Mouse (Mus musculus) MEL (cell line): ENCODE measurements around the gene Dock1.

Source experiments
- CTCF ChIP-seq, 3 experiments: IDR thresholded peaks in 2 of 3; conservative IDR thresholded peaks in 1 of 3; 2 replicates each; pipeline ENCODE4 v1.5.1; 2011 to 2012; ENCODE audit warnings: low read length in 3 of 3, low read depth in 2 of 3, mild to moderate bottlenecking in 2 of 3, improper control_type of control experiment in 1 of 3, inconsistent platforms in 1 of 3, mixed read lengths in 1 of 3, moderate library complexity in 1 of 3; ENCODE audit not compliant: control insufficient read depth in 1 of 3, insufficient read depth in 1 of 3, poor library complexity in 1 of 3, severe bottlenecking in 1 of 3
- EP300 ChIP-seq, 2 experiments: IDR thresholded peaks; 2 replicates each; pipeline ENCODE4 v1.6.1; 2011; ENCODE audit warnings: improper control_type of control experiment in 2 of 2, low read length in 2 of 2, low read depth in 1 of 2, mild to moderate bottlenecking in 1 of 2
- GATA1 ChIP-seq: IDR thresholded peaks from 2 replicates; pipeline ENCODE4 v1.6.1; 2011; ENCODE audit warnings: low read depth, low read length, improper control_type of control experiment
- MEF2A ChIP-seq: IDR thresholded peaks from 2 replicates; pipeline ENCODE4 v1.6.1; 2014; ENCODE audit warnings: low read depth, mild to moderate bottlenecking, inconsistent platforms, low read length, improper control_type of control experiment; ENCODE audit not compliant: poor library complexity, insufficient replicate concordance, severe bottlenecking; ENCODE audit errors: extremely low read depth
- NELFE ChIP-seq: IDR thresholded peaks from 2 replicates; pipeline ENCODE4 v1.6.1; 2011; ENCODE audit warnings: low read depth, low read length, improper control_type of control experiment
- POLR2A ChIP-seq, 2 experiments: IDR thresholded peaks; 2 replicates each; pipeline ENCODE4 v1.6.1; 2011 to 2012; ENCODE audit warnings: low read length in 2 of 2, mild to moderate bottlenecking in 2 of 2, control low read depth in 1 of 2, improper control_type of control experiment in 1 of 2, low read depth in 1 of 2, moderate library complexity in 1 of 2; ENCODE audit not compliant: control insufficient read depth in 1 of 2, insufficient read depth in 1 of 2, poor library complexity in 1 of 2
- TAL1 ChIP-seq: IDR thresholded peaks from 2 replicates; pipeline ENCODE4 v1.6.1; 2012; ENCODE audit warnings: mild to moderate bottlenecking, inconsistent platforms, low read length, moderate library complexity, mixed read lengths
- ZC3H11A ChIP-seq: IDR thresholded peaks from 2 replicates; pipeline ENCODE4 v1.6.1; 2012; ENCODE audit warnings: low read depth, mild to moderate bottlenecking, inconsistent platforms, low read length, improper control_type of control experiment

GRCm38 (mm10) chr7:134794889-134795288, 124.4 kb downstream of the Dock1 start:
- TF ChIP-seq CTCF (IDR thresholded peaks at IDR 0.05 in 2 of 3, conservative IDR thresholded peaks at IDR 0.05 in 1 of 3; ENCODE audit: control insufficient read depth in 1 of 3, insufficient read depth in 1 of 3, low read depth in 2 of 3, low read length in 3 of 3, poor library complexity in 1 of 3, severe bottlenecking in 1 of 3) (no peak), GATA1 (no peak), TAL1 (no peak), POLR2A (IDR thresholded peaks at IDR 0.05; ENCODE audit: control insufficient read depth in 1 of 2, insufficient read depth in 1 of 2, low read depth in 1 of 2, low read length in 2 of 2, poor library complexity in 1 of 2) (no peak), MEF2A (no peak), NELFE (no peak), EP300 (IDR thresholded peaks at IDR 0.05; ENCODE audit: low read depth in 1 of 2, low read length in 2 of 2) (no peak), ZC3H11A (no peak)
